Mouse (Mus musculus) cortical plate, adult 2 months (tissue): Measurements from ENCODE around the gene Gm21119. TPM values are rescaled to one million over a fixed set of nuclear protein-coding genes. Genes with fewer than 3 reads are reported as not detected.
"Not testable (repeated sequence)": the region's sequence is repeated elsewhere in the genome, so short reads cannot be mapped to it uniquely, and the experiment has no call there.

Source experiments
- H3K27ac ChIP-seq: fragments of 200-500 bp; 2 replicates; pipeline ENCODE4 v1.5.1; 2012; ENCODE audit warnings: low read length, control low read depth, inconsistent platforms; ENCODE audit not compliant: insufficient read depth
- H3K4me1 ChIP-seq: fragments of 200-500 bp; 2 replicates; pipeline ENCODE4 v1.6.1; 2011; ENCODE audit warnings: low read length; ENCODE audit not compliant: control insufficient read depth, insufficient read depth
- H3K4me3 ChIP-seq: fragments of 200-500 bp; 2 replicates; pipeline ENCODE4 v1.5.1; 2011; ENCODE audit warnings: mild to moderate bottlenecking, low read length, control low read depth; ENCODE audit not compliant: insufficient read depth
- polyA plus RNA-seq: library from polyadenylated mRNA; depleted of rRNA; stranded (reverse); fragments of >200 nt; gene quantifications from 2 replicates; pipeline ENCODE4 v1.2.3, GENCODE M21; 2012

Gm21119 gene
- polyA plus RNA-seq, 1 experiment: 1.1 TPM

DNA sequence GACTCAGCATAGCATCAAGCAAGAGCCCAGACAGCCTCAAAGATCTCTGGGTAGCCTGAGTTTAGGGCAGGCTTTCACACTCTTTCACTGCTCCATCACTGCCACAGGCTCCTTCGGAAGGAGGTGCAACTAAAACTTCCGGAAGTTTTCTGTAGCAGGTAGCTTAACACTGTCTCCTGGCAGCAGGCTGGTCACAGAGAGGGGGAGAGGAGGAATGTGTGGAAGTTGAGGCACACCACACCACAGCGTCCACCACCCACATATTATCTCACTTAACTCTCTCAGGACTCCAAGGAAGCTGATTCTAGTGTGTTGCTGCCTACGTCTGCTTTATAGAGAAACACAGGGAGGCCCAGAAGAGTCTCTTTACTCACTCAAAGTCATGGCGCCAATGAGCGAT lies 15.4 kb upstream of the Gm21119 start:
- not testable (repeated sequence) for H3K27ac ChIP-seq, H3K4me1 ChIP-seq, H3K4me3 ChIP-seq

DNA sequence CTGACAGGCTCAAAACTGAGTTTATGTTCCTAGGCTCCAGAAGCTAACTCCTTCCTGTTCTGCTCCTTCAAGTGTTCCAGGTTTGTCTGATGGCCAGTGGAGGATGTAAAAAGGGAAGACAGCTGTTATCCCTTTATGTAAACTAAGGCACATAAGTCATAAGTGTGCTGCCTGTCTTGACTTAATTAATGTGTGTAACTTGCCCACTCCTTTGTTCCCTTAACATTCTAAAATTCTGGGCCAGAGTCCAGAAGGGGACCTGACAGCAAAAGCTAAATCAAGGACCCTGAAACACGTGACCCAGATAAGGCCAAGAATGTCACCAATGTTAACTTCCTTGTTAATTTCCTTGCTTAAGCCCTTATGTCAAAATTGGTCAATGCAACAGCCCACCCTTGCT lies 3.9 kb upstream of the Gm21119 start:
- H3K4me1 ChIP-seq, H3K27ac ChIP-seq, H3K4me3 ChIP-seq: not testable (repeated sequence)

GRCm38 (mm10) chr8:20612721-20613120 lies 2.0 kb upstream of the Gm21119 start:
- H3K27ac ChIP-seq, H3K4me3 ChIP-seq, H3K4me1 ChIP-seq: not testable (repeated sequence)

- not testable (repeated sequence) for H3K27ac ChIP-seq, H3K4me1 ChIP-seq, H3K4me3 ChIP-seq
Observed at GRCm38 (mm10) chr8:20630766-20631165, 16.0 kb downstream of the Gm21119 start.

- not testable (repeated sequence) for H3K4me1 ChIP-seq, H3K27ac ChIP-seq, H3K4me3 ChIP-seq
Observed at GRCm38 (mm10) chr8:20637931-20638330, 23.2 kb downstream of the Gm21119 start.

- H3K4me3 ChIP-seq, H3K27ac ChIP-seq, H3K4me1 ChIP-seq: not testable (repeated sequence)
Observed at GRCm38 (mm10) chr8:20643536-20643935, 28.8 kb downstream of the Gm21119 start.

GRCm38 (mm10) chr8:20652976-20653375 lies 38.3 kb downstream of the Gm21119 start:
- H3K4me3 ChIP-seq, H3K27ac ChIP-seq, H3K4me1 ChIP-seq: not testable (repeated sequence)

DNA sequence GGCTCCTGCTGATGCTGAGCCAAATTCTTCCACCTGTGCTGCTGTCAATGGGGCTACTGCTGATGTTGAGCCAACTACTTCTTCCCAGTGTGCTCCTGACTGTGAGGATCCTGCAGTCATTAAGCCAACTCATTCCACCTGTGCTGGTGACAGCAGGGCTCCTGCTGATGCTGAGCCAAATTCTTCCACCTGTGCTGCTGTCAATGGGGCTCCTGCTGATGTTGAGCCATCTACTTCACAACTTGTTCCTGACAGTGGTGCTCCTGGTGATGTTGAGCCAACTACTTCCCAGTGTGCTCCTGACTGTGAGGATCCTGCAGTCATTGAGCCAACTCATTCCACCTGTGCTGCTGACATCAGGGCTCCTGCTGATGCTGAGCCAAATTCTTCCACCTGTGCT lies 63.7 kb downstream of the Gm21119 start:
- H3K4me3 ChIP-seq, H3K27ac ChIP-seq, H3K4me1 ChIP-seq: not testable (repeated sequence)
